Mouse (Mus musculus) bone marrow, adult 2 months (tissue): ENCODE measurements around the gene Akap9.

Source experiments
- CTCF ChIP-seq: fragments of 200-500 bp; IDR thresholded peaks from 2 replicates; pipeline ENCODE4 v1.5.1; 2011; ENCODE audit warnings: low read length, control low read depth; ENCODE audit not compliant: control insufficient read depth, insufficient read depth
- POLR2A ChIP-seq: fragments of 200-500 bp; IDR thresholded peaks from 2 replicates; pipeline ENCODE4 v1.6.1; 2011; ENCODE audit warnings: low read depth, mild to moderate bottlenecking, control low read depth, low read length, borderline replicate concordance; ENCODE audit not compliant: control insufficient read depth

DNA sequence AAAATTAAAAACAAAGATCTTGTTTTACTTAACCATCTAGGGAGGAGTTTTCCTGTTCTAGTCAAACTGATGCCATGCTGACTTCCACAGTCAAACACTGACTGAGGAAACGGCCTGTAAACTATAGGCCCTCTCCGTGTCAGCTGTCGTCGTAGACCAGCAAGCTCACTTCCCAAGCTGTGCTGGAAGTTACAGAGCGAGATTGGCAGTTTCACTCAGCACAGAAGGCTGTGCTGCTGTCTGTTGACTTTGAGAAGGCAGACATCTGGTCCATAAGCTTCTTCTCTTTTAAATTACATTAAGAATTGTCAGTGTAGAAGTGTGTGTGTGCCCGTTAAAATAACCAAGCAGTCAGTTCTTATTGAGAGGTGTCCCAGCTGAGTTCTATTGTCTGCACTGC lies 81.7 kb downstream of the Akap9 start:
- no peak for TF ChIP-seq POLR2A
- TF ChIP-seq CTCF: no peak
